Mouse (Mus musculus) forebrain, embryonic 11.5 days (tissue): Measurements from ENCODE around the gene Gm49361. TPM values are rescaled to one million over a fixed set of nuclear protein-coding genes. Genes with fewer than 3 reads are reported as not detected.
"Not testable (repeated sequence)": the region's sequence is repeated elsewhere in the genome, so short reads cannot be mapped to it uniquely, and the experiment has no call there.

Experiments
- ATAC-seq: fragments of 200-750 bp; cut with Nextera tagmentation; replicated peaks from 2 replicates; pipeline ENCODE4 v1.8.0; 2017; ENCODE audit warnings: moderate TSS enrichment; ENCODE audit not compliant: low FRiP score
- DNase-seq: peaks from one replicate; pipeline ENCODE4 v3.0.0-alpha.2; 2017; ENCODE audit warnings: low spot score
- H3K27ac ChIP-seq: fragments of 300-500 bp; sonication (generic); 2 replicates; pipeline ENCODE4 v1.5.1; 2014; ENCODE audit warnings: low read depth, low read length
- H3K27me3 ChIP-seq: fragments of 300-500 bp; sonication (generic); 2 replicates; pipeline ENCODE4 v1.6.1; 2014; ENCODE audit warnings: mild to moderate bottlenecking, low read length, mixed read lengths; ENCODE audit not compliant: control insufficient read depth, insufficient read depth
- H3K36me3 ChIP-seq: fragments of 300-500 bp; sonication (generic); 2 replicates; pipeline ENCODE4 v1.6.1; 2014; ENCODE audit warnings: mild to moderate bottlenecking, low read length, moderate library complexity, mixed read lengths; ENCODE audit not compliant: control insufficient read depth, insufficient read depth
- H3K4me1 ChIP-seq: fragments of 300-500 bp; sonication (generic); replicated peaks from 2 replicates; pipeline ENCODE4 v1.6.1; 2014; ENCODE audit warnings: low read length, mixed read lengths; ENCODE audit not compliant: control insufficient read depth, insufficient read depth
- H3K4me2 ChIP-seq: fragments of 300-500 bp; sonication (generic); 2 replicates; pipeline ENCODE4 v1.6.1; 2014; ENCODE audit warnings: low read depth, mild to moderate bottlenecking, low read length, moderate library complexity, mixed read lengths; ENCODE audit not compliant: severe bottlenecking
- H3K4me3 ChIP-seq: fragments of 300-500 bp; sonication (generic); 2 replicates; pipeline ENCODE4 v1.5.1; 2014; ENCODE audit warnings: low read depth, low read length
- H3K9ac ChIP-seq: fragments of 300-500 bp; sonication (generic); 2 replicates; pipeline ENCODE4 v1.6.1; 2014; ENCODE audit warnings: low read length
- H3K9me3 ChIP-seq: fragments of 300-500 bp; sonication (generic); 2 replicates; pipeline ENCODE4 v1.6.1; 2016; ENCODE audit warnings: low read length, mixed read lengths; ENCODE audit not compliant: control insufficient read depth
- WGBS: fragments of 180-500 bp; shearing (Covaris S2); extraction: QIAGEN DNeasy Blood & Tissue Kit; methylation state at CpG from one replicate; pipeline ENCODE4 v1.1.7; 2014; 5-methylcytosine and 5-hydroxymethylcytosine counted together
- polyA plus RNA-seq: library from polyadenylated mRNA; unstranded; fragments of >200 nt; fragmentation: Nextera tagmentation; extraction: Ambion mirVana; gene quantifications from 2 replicates; pipeline ENCODE4 v1.2.1, GENCODE M21; 2014

Gene Gm49361
- polyA plus RNA-seq, 1 experiment from 2014 or later: not detected

- Histone ChIP-seq H3K27me3 (no peaks in the 10 kb centered on the region), H3K9ac (no peak within 1 kb of the TSS), H3K4me1 (0 out of 2 replicates have a peak, but pooled peaks cover 2% of the 10 kb centered on the region), H3K9me3 (no peaks in the 10 kb centered on the region), H3K4me2 (no peak within 1 kb of the TSS), H3K27ac (no peak within 1 kb of the TSS), H3K36me3 (no peaks in the 10 kb centered on the region), H3K4me3 (no peak within 1 kb of the TSS)
- no peak for DNase-seq
- no peak for ATAC-seq
- WGBS: 95% methylated on average over 4 of the region's 4 CpGs
Observed at GRCm38 (mm10) chr14:57758237-57758636, 12.3 kb upstream of the Gm49361 start, which contains the start of gene Lats2. TSS of gene Lats2 (minus strand) at chr14:57758388.

- H3K9ac ChIP-seq: no peak overlapping the region
- H3K9me3 ChIP-seq: no peaks in the 10 kb centered on the region
- DNase-seq: no peak
- no peak overlapping the region for H3K4me2 ChIP-seq
- H3K27me3 ChIP-seq: no peaks in the 10 kb centered on the region
- WGBS: 90% methylated on average over 4 of the region's 4 CpGs
- H3K4me1 ChIP-seq: 0 out of 2 replicates have a peak, but pooled peaks cover 2% of the 10 kb centered on the region
- no peak overlapping the region for H3K27ac ChIP-seq
- no peaks in the 10 kb centered on the region for H3K36me3 ChIP-seq
- H3K4me3 ChIP-seq: no peak overlapping the region
- no peak for ATAC-seq
Observed at GRCm38 (mm10) chr14:57756094-57756493, 10.2 kb upstream of the Gm49361 start.

- whole genome bisulfite sequencing: 92% methylated on average over 2 of the region's 2 CpGs
- Histone ChIP-seq H3K4me3 (no peak overlapping the region), H3K27me3 (no peaks in the 10 kb centered on the region), H3K36me3 (no peaks in the 10 kb centered on the region), H3K9ac (no peak overlapping the region), H3K9me3 (no peaks in the 10 kb centered on the region), H3K27ac (no peak overlapping the region), H3K4me2 (no peak overlapping the region), H3K4me1 (0 out of 2 replicates have a peak, but pooled peaks cover under 1% of the 10 kb centered on the region)
- ATAC-seq (no peak), DNase-seq (no peak)
Observed at GRCm38 (mm10) chr14:57755661-57756060, 9.8 kb upstream of the Gm49361 start.

DNA sequence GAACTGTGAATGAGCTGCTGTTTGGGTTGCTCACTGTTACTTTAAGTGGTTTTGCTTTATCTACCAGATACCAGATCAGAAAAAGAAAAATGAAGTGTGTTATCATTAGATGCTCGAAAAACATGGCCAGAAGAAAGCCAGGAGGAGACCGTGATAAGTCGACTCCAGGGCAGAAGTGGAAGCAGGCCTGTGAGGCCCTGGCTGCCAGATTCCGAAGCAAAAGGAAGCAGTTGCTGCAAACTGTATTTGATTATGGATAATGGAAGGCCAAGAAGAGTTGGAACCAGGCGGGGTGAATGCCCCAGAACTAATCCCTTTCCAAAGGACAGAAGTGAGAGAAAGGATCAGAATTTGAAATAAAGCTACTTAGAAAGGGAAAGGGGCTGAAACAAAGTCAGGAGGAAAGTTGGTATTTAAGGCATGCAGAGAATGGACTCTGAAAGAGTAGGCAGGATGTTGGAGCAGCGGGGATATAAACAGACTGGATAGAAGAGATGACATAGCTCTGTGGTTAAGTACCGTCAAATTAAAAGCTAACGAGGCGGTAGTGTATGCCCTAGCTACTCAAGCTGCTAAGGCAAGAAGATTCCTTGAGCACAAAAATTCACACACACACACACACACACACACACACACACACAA lies 7.6 kb upstream of the Gm49361 start:
- ATAC-seq (peak; percentile 42; the same call in 1 of the 2 replicates), DNase-seq (no peak)
- Histone ChIP-seq H3K4me3 (no peak overlapping the region), H3K4me1 (no peaks in the 10 kb centered on the region), H3K4me2 (no peak overlapping the region), H3K9ac (no peak overlapping the region), H3K36me3 (no peaks in the 10 kb centered on the region), H3K27me3 (no peaks in the 10 kb centered on the region), H3K27ac (no peak overlapping the region), H3K9me3 (no peaks in the 10 kb centered on the region)
- WGBS: 15% methylated on average over 9 of the region's 9 CpGs

- H3K4me2 ChIP-seq, H3K9ac ChIP-seq, DNase-seq, H3K4me1 ChIP-seq, H3K36me3 ChIP-seq, H3K4me3 ChIP-seq, H3K9me3 ChIP-seq, ATAC-seq, H3K27ac ChIP-seq, H3K27me3 ChIP-seq: not testable (repeated sequence)
Observed at GRCm38 (mm10) chr14:57751006-57751405, 5.1 kb upstream of the Gm49361 start.

- no peak overlapping the region for H3K9ac ChIP-seq
- no peak for ATAC-seq
- no peaks in the 10 kb centered on the region for H3K36me3 ChIP-seq
- H3K4me3 ChIP-seq: no peak overlapping the region
- H3K4me1 ChIP-seq: peaks cover 3% of the 10 kb centered on the region; the same call in 1 of the 2 replicates
- 75% methylated on average over 2 of the region's 2 CpGs for WGBS
- no peak overlapping the region for H3K4me2 ChIP-seq
- no peak overlapping the region for H3K27ac ChIP-seq
- no peak for DNase-seq
- no peaks in the 10 kb centered on the region for H3K27me3 ChIP-seq
- no peaks in the 10 kb centered on the region for H3K9me3 ChIP-seq
Observed at GRCm38 (mm10) chr14:57749501-57749900, 3.6 kb upstream of the Gm49361 start.

- H3K9me3 ChIP-seq: no peaks in the 10 kb centered on the region
- under 1% methylated on average over 85 of the region's 103 CpGs for WGBS
- H3K36me3 ChIP-seq: no peaks in the 10 kb centered on the region
- peak overlapping the region; percentile 96 for H3K4me2 ChIP-seq
- peaks cover 3% of the 10 kb centered on the region; the same call in 1 of the 2 replicates for H3K4me1 ChIP-seq
- H3K27ac ChIP-seq: peak overlapping the region; percentile 76
- ATAC-seq (peak; percentile 78), DNase-seq (peak; percentile 77)
- peak overlapping the region; percentile 92 for H3K9ac ChIP-seq
- H3K27me3 ChIP-seq: no peaks in the 10 kb centered on the region
- peak overlapping the region; percentile 94 for H3K4me3 ChIP-seq
Observed at GRCm38 (mm10) chr14:57745291-57745969, 473 bp downstream of the Gm49361 start.

- H3K27ac ChIP-seq: no peak overlapping the region
- DNase-seq (no peak), ATAC-seq (no peak)
- no peaks in the 10 kb centered on the region for H3K9me3 ChIP-seq
- H3K4me1 ChIP-seq: peaks cover 3% of the 10 kb centered on the region; the same call in 1 of the 2 replicates
- WGBS: under 1% methylated on average over 8 of the region's 8 CpGs
- no peaks in the 10 kb centered on the region for H3K27me3 ChIP-seq
- peak overlapping the region; percentile 96 for H3K4me2 ChIP-seq
- H3K9ac ChIP-seq: no peak overlapping the region
- H3K36me3 ChIP-seq: no peaks in the 10 kb centered on the region
- peak overlapping the region; percentile 94 for H3K4me3 ChIP-seq
Observed at GRCm38 (mm10) chr14:57744547-57744946, 1.4 kb downstream of the Gm49361 start.
